Mouse (Mus musculus) brain, embryonic 14.5 days (tissue): ENCODE measurements around the gene Dhx9. TPM values are rescaled to one million over a fixed set of nuclear protein-coding genes. Genes with fewer than 3 reads are reported as not detected.
A peak's percentile ranks its signal among the peaks of the same experiment; 100 is the strongest.
"Not testable (repeated sequence)": the region's sequence is repeated elsewhere in the genome, so short reads cannot be mapped to it uniquely, and the experiment has no call there.

Experiments
- DNase-seq: peaks from one replicate; pipeline ENCODE4 v3.0.0-alpha.2; 2011; ENCODE audit warnings: low read depth
- CTCF ChIP-seq: fragments of 200-500 bp; IDR thresholded peaks from 2 replicates; pipeline ENCODE4 v1.5.1; 2012; ENCODE audit warnings: inconsistent platforms, mild to moderate bottlenecking, moderate library complexity, borderline replicate concordance; ENCODE audit not compliant: insufficient read depth, insufficient read length; ENCODE audit errors: extremely low read depth
- POLR2A ChIP-seq: fragments of 200-500 bp; IDR thresholded peaks from 2 replicates; pipeline ENCODE4 v1.6.1; 2012; ENCODE audit warnings: mild to moderate bottlenecking, inconsistent platforms, borderline replicate concordance; ENCODE audit not compliant: poor library complexity, insufficient read depth, insufficient read length, severe bottlenecking; ENCODE audit errors: extremely low read depth
- polyA plus RNA-seq: library from polyadenylated mRNA; depleted of rRNA; stranded (reverse); fragments of >200 nt; gene quantifications from 2 replicates; pipeline ENCODE4 v1.2.3, GENCODE M21; 2012

The Dhx9 gene
- polyA plus RNA-seq, 1 experiment = 142 TPM

DNA sequence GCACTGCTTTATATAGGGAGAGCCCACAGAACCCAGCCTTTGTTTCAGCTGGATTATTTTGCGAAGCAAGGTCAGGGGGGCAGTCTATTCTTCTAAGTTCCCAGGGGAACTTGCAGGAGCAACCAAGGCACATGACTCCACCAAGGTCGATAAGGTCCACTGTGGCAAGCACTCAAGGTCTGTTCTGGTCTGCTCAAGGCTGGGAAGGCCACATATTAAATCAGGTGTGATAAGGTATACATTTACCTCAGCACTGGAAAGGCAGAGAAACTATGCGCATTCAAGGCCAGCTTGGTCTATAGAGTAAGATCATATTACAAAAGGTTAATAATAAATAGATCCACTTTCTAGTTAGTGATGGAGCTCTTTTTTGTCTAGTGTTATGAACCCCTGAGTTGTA, 8.6 kb upstream of the Dhx9 start:
- no peak for TF ChIP-seq POLR2A
- no peak for TF ChIP-seq CTCF
- no peak for DNase-seq

DNA sequence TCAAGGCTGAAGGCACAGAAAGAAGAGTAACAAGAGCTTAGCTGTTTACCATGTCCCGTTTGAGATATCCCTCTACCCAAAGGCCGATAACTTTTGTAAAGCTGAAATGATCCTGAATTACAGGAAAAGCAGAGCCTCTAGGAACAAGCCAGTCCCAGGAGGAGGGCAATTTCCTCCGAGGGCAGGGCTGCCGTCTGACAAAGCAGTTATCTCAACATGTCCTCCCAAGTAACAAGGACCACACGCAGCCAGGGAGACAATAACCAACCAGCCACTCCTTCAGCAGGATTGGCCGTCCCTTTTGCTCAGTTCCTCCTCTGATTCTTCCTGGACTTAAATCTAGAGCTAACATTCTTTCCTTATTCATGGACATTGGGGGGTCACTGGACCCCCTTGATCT, 6.5 kb upstream of the Dhx9 start:
- no peak for DNase-seq
- TF ChIP-seq CTCF (no peak), POLR2A (no peak)

DNA sequence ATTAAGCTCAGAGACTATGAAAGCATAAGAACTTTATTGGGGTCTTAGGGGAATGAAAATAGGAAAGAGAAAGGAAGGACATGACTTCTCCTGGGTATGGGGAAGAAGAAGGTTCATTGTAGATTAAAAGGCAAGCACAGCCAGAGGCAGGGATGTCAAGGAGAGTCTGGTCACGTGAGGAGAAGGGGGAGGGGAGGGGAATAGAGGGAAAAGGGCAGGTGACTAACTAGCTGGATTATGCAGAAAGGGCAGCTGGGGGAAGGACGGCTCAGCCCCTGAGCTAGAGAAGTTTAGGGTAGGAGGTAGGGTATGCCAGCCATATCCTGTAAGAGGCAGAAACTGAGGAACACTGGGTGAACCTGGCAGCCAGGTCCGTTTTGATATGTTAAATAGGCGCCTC, 5.9 kb upstream of the Dhx9 start:
- DNase-seq = no peak
- TF ChIP-seq CTCF (no peak), POLR2A (no peak)

DNA sequence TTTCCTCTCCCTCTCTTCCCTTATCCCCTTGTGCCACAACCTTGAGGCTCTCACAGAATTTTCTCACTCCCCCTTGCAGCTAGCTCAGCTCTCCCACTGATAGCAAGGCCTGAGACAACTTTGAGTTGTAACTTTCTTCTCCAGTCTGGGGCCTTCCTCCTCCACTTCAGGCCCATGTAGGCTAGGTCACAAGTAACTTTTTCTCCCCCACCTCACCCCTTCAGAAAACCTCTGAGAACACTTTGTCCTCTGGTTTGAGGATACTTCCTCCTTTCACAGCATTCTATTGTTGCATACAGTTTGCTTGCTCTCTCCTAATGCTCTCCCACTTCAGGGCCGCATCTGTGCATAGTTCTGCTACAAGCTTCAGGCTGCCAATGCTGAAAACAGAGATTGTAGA, 4.4 kb upstream of the Dhx9 start:
- no peak for DNase-seq
- TF ChIP-seq CTCF (no peak), POLR2A (no peak)

DNA sequence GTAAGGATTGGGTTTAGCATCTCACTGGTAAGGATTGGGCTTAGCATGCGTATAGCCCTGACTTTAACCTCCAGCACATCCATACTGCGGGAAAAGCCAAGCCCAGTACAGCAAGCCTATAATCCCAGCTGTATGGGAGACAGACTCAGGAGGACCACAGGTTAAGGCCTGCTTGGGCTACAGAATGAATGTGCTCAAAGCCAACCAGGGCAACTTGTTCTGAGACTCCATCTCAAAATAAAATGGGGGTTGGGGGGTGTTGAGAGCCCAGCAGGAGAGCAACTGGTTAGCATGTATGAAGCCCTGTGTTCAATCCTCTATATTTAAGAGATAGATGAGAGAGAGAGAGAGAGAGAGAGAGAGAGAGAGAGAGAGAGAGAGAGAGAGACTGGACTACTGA, 3.9 kb upstream of the Dhx9 start:
- no peak for TF ChIP-seq POLR2A
- TF ChIP-seq CTCF = no peak
- no peak for DNase-seq

DNA sequence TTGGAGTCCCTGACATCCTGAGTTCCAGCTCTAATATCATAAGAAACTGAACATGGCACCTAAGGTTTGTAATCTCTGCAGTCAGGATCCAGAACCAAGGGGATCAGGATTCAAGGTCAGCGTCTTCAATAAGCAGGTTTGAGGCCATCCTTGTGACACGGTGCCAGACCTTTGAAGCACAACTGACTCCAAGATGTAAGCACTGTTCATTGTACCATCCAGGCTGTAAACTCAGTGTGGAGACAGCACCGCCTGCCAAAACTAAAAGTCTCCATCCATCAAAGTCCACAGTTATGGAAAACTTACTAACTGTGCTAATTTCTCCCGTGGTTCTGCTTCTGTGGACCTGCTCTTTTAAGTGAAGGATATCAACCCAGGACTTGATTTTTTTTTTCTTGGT, 2.5 kb upstream of the Dhx9 start:
- no peak for DNase-seq
- TF ChIP-seq CTCF (no peak), POLR2A (no peak)

- TF ChIP-seq POLR2A = no peak
- DNase-seq = no peak
Observed at GRCm38 (mm10) chr1:153489540-153489939, 2.1 kb upstream of the Dhx9 start.

GRCm38 (mm10) chr1:153489132-153489531, 1.7 kb upstream of the Dhx9 start:
- DNase-seq = no peak
- TF ChIP-seq CTCF (peak; percentile 2; the same call in 1 of the 2 replicates), POLR2A (no peak)

- TF ChIP-seq CTCF = no peak
- no peak for TF ChIP-seq POLR2A
- peak; percentile 73 for DNase-seq
Observed at GRCm38 (mm10) chr1:153486767-153487499, 527 bp downstream of the Dhx9 start.

GRCm38 (mm10) chr1:153486120-153486519, 1.3 kb downstream of the Dhx9 start:
- not testable (repeated sequence) for DNase-seq

GRCm38 (mm10) chr1:153485201-153485796, 2.2 kb downstream of the Dhx9 start:
- TF ChIP-seq POLR2A (no peak), CTCF (no peak)
- DNase-seq = no peak

- DNase-seq = no peak
- TF ChIP-seq CTCF = no peak
- no peak for TF ChIP-seq POLR2A
Observed at GRCm38 (mm10) chr1:153481025-153481412, 6.4 kb downstream of the Dhx9 start.
